Mouse (Mus musculus) cortical plate, adult 2 months (tissue): ENCODE measurements around the gene Usp4. TPM values are rescaled to one million over a fixed set of nuclear protein-coding genes. Genes with fewer than 3 reads are reported as not detected.

Experiments used
- H3K27ac ChIP-seq: fragments of 200-500 bp; 2 replicates; pipeline ENCODE4 v1.5.1; 2012; ENCODE audit warnings: low read length, control low read depth, inconsistent platforms; ENCODE audit not compliant: insufficient read depth
- H3K4me1 ChIP-seq: fragments of 200-500 bp; 2 replicates; pipeline ENCODE4 v1.6.1; 2011; ENCODE audit warnings: low read length; ENCODE audit not compliant: control insufficient read depth, insufficient read depth
- H3K4me3 ChIP-seq: fragments of 200-500 bp; 2 replicates; pipeline ENCODE4 v1.5.1; 2011; ENCODE audit warnings: mild to moderate bottlenecking, low read length, control low read depth; ENCODE audit not compliant: insufficient read depth
- CTCF ChIP-seq: fragments of 200-500 bp; IDR thresholded peaks from 2 replicates; pipeline ENCODE4 v1.5.1; 2011; ENCODE audit warnings: mild to moderate bottlenecking, control low read depth, low read length; ENCODE audit not compliant: insufficient read depth; ENCODE audit errors: extremely low read depth
- POLR2A ChIP-seq: fragments of 200-500 bp; IDR thresholded peaks from 2 replicates; pipeline ENCODE4 v1.6.1; 2011; ENCODE audit warnings: mild to moderate bottlenecking, low read length, control low read depth; ENCODE audit not compliant: insufficient read depth; ENCODE audit errors: extremely low read depth
- polyA plus RNA-seq: library from polyadenylated mRNA; depleted of rRNA; stranded (reverse); fragments of >200 nt; gene quantifications from 2 replicates; pipeline ENCODE4 v1.2.3, GENCODE M21; 2012

Gene Usp4
- polyA plus RNA-seq, 1 experiment, result 116 TPM

DNA sequence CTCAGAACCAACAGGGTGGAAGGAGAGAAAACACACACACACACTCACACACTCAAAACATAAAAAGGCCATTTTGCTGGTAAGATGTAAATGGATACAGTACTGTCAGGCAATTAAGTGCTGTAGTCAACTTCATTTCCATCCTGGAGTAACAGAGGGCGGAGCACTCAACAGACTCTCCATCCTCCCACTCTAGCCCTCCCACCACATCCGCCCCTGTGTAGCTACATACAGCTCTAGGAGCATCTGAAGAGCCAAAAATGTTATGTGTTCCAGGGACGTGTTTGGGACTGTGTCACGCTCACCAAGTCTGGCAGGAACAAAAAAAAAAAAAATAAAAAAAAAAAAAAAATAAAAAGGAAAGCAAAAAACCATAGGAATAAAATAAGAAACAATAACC lies 55.4 kb downstream of the Usp4 start:
- Histone ChIP-seq H3K4me3 (no peak overlapping the region), H3K27ac (no peak overlapping the region; the same call in 1 of the 2 replicates), H3K4me1 (peaks cover 7% of the 10 kb centered on the region)
- TF ChIP-seq POLR2A, result no peak
- no peak for TF ChIP-seq CTCF

GRCm38 (mm10) chr9:108404451-108404850 lies 56.8 kb downstream of the Usp4 start:
- Histone ChIP-seq H3K4me3 (no peak overlapping the region), H3K27ac (no peak overlapping the region), H3K4me1 (peaks cover 7% of the 10 kb centered on the region)
- TF ChIP-seq POLR2A, result no peak
- TF ChIP-seq CTCF, result no peak

DNA sequence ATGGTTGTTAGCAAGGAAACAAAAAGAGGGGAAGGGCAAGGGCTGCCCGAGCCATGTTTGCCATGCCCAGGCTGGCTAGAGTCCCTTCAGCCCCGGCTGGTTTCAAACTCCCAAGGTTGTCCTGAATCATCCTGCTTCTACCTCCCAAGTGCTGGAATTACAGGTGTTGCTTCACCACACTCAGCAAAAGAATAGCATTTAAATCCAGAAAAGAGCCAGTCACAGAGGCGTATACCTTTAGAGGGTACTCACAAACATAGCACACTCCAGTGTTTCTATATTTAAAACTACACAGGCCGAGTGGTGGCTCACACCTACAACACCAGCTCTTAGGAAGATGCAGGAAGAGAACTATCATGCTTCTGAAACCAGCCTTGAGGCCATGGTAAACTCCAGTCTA lies 61.9 kb downstream of the Usp4 start:
- no peak overlapping the region for H3K27ac ChIP-seq
- no peak overlapping the region for H3K4me3 ChIP-seq
- TF ChIP-seq POLR2A (no peak), CTCF (no peak)
- H3K4me1 ChIP-seq, result peaks cover 1% of the 10 kb centered on the region

- TF ChIP-seq POLR2A (0 out of 2 replicates have a peak, but pooled peaks have one; percentile 23), CTCF (no peak)
- no peak overlapping the region for H3K4me3 ChIP-seq
- peaks cover 1% of the 10 kb centered on the region for H3K4me1 ChIP-seq
- H3K27ac ChIP-seq, result no peak overlapping the region
Observed at GRCm38 (mm10) chr9:108411381-108411942, 63.8 kb downstream of the Usp4 start.

DNA sequence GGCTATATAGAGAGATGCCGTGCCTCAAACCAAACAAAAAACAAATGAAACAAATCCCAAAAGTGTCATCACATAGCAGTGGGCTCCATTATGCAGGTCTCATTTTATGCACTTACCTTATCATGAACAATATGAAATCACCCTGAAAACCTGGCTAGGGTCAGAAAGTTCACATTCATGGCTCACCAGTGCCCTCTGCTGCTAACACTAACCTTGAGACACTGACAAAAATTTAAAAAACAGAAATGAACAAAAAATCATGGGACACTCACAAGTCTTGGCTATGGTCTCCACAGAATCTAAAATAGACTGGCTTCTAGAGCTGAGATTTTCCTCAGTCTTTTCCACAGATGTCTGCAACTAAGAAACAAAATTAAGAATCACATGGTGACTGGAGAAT lies 64.6 kb downstream of the Usp4 start:
- Histone ChIP-seq H3K4me3 (no peak overlapping the region), H3K27ac (no peak overlapping the region), H3K4me1 (peaks cover 1% of the 10 kb centered on the region; the same call in 1 of the 2 replicates)
- TF ChIP-seq CTCF (peak; percentile 33; the same call in 1 of the 2 replicates), POLR2A (no peak)

- H3K4me1 ChIP-seq, result no peaks in the 10 kb centered on the region
- no peak within 1 kb of the TSS for H3K27ac ChIP-seq
- TF ChIP-seq CTCF (no peak), POLR2A (no peak)
- H3K4me3 ChIP-seq, result no peak within 1 kb of the TSS
Observed at GRCm38 (mm10) chr9:108428384-108428783, 80.7 kb downstream of the Usp4 start, which contains the start of gene Ccdc36. Gene Ccdc36, minus strand, starts transcription at chr9:108428484.

DNA sequence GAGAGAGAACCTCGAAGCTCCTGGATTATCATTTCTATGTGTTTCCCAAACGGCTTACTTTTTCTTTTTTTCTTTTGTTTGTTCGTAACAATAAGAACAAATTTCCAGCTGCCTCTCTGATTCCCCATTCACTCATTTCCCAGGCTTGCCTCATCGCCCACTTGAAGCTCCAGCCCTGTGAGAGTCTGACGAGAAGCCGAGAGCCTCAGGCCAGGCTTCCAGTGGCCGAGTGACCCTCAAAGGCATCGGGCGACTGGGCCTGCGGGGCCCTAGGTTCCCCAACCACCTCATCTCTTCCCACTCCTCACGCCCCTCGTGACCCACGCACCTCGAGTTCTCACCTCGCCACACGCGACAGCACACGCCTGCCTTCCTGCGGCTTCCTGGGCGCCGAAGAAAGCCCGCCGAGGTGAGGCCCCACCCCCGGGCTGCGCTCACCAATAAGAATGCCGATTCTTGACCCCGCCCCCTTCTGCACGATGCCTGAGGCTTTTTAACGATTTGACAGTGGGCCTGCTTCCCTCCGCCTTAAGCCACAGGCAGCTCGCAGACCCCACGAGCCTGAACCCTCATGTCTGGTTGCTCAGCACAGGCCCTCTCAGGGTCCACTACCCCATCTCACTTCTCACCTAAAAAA lies 83.9 kb downstream of the Usp4 start:
- H3K27ac ChIP-seq, result no peak overlapping the region
- TF ChIP-seq POLR2A (no peak), CTCF (no peak)
- no peaks in the 10 kb centered on the region for H3K4me1 ChIP-seq
- no peak overlapping the region for H3K4me3 ChIP-seq

GRCm38 (mm10) chr9:108436182-108436581 lies 88.5 kb downstream of the Usp4 start, which contains the start of gene BC048562:
Gene BC048562, plus strand, starts transcription at chr9:108436482.
- Histone ChIP-seq H3K27ac (no peak within 1 kb of the TSS), H3K4me1 (peaks cover 6% of the 10 kb centered on the region), H3K4me3 (no peak within 1 kb of the TSS)
- TF ChIP-seq POLR2A (no peak), CTCF (no peak)

GRCm38 (mm10) chr9:108439176-108439575 lies 91.5 kb downstream of the Usp4 start:
- H3K4me3 ChIP-seq, result no peak overlapping the region
- peaks cover 6% of the 10 kb centered on the region for H3K4me1 ChIP-seq
- H3K27ac ChIP-seq, result no peak overlapping the region
- TF ChIP-seq POLR2A (no peak), CTCF (no peak)

GRCm38 (mm10) chr9:108440485-108440884 lies 92.8 kb downstream of the Usp4 start:
- no peak overlapping the region for H3K4me3 ChIP-seq
- H3K27ac ChIP-seq, result no peak overlapping the region
- no peak for TF ChIP-seq CTCF
- TF ChIP-seq POLR2A, result no peak
- H3K4me1 ChIP-seq, result peaks cover 6% of the 10 kb centered on the region
